Mouse (Mus musculus) myocyte (in vitro differentiated cells): Measurements from ENCODE around the gene Zfp462.

Experiments
- MAX ChIP-seq: IDR thresholded peaks from one replicate; pipeline ENCODE4 v1.6.1; 2011; ENCODE audit warnings: low read depth, mild to moderate bottlenecking, control low read depth
- POLR2A ChIP-seq: IDR thresholded peaks from one replicate; pipeline ENCODE4 v1.6.1; 2011; ENCODE audit warnings: low read depth, mild to moderate bottlenecking, control low read depth, moderate library complexity; ENCODE audit not compliant: insufficient read length

DNA sequence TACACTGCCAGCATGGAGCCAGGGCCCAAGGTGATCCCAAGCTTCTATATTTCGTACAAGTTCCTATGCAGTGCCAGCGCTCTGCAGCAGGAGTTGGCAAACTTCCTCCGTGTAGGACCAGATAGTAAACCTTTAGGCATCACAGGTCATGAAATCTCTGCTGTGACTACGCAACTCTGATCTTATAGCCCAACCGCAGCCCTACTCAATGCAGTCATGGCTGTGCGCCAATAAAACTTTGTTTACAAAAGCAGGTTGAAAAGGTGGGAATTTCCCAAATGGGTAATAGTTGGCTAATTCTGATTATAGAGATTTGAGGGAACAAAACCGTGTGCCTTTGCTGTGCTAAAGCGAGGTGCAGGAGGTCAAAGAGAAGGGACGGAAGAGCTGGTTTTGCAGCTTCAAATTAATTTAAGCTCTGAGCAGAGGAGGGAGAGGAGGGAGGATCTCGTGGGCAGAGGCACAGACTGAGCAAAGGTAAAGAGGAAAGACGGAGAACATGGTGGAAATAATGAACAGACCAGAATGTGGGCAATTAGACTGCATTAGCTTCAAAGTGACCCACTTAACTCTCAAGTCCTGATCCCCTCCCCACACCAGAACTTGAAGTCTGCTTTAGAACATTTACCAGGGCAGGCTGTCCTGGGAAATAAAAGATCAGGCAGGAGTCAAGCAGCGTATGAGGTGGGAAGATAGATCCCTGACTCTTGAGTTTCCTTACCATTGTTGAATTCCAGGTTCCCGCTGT, 183.4 kb downstream of the Zfp462 start:
- TF ChIP-seq MAX: no peak
- TF ChIP-seq POLR2A: no peak
